ENCODE assay signal across 11 mouse cellular contexts in the genomic region with DNA sequence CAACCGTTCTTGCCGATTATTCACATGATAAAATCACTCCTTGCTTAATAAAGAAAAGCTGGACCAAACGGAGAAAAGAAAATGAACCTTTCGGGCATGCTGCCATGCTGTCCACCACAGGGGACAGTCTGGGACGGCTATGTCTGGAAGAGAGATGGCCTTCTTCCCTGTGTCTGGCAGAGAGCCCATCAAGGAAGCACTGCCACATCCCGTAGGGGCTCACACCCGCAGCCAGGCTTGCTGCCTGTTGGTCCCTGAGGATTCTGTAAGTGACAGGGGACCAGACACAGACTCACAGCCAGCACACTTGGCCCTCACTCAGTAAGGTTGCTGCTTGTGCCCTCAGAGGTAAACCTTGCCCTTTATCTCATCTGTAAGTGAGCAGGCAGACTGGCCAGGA.
DNase-seq lines count a peak whose midpoint lies in the region; ATAC-seq and TF ChIP-seq lines count a peak whose summit lies in the region.
"Had no signal": no experiment of that assay in that cellular context is flagged by ENCODE, and none has a peak within 500 bp of the region (broad histone marks: within the 10 kb centered on the region; RNA-seq: fewer than 3 reads in every experiment).

No protein-coding gene starts in this region.

- 42% methylated on average over 7 of the region's 7 CpGs for WGBS in heart, embryonic 15.5 days
- 57% methylated on average over 7 of the region's 7 CpGs for WGBS in heart, embryonic 12.5 days
- WGBS in neural tube, embryonic 14.5 days = 62% methylated on average over 7 of the region's 7 CpGs
- 65% methylated on average over 7 of the region's 7 CpGs for WGBS in stomach, postnatal 0 days
- WGBS in intestine, postnatal 0 days = 58% methylated on average over 7 of the region's 7 CpGs

- H3K4me1 ChIP-seq in heart, embryonic 15.5 days (replicated peaks) = peaks cover 38% of the 10 kb centered on the region
- peaks cover 20% of the 10 kb centered on the region for H3K4me1 ChIP-seq in heart, embryonic 12.5 days (replicated peaks)
- H3K4me1 ChIP-seq in neural tube, embryonic 14.5 days (ENCODE audit: control insufficient read depth, insufficient read depth, low read length) = no peaks in the 10 kb centered on the region
- H3K4me1 ChIP-seq in stomach, postnatal 0 days (replicated peaks; ENCODE audit: control insufficient read depth, insufficient read depth) = no peaks in the 10 kb centered on the region
- no peaks in the 10 kb centered on the region for H3K4me1 ChIP-seq in intestine, postnatal 0 days (replicated peaks; ENCODE audit: control insufficient read depth, insufficient read depth, low read length)
- H3K4me1 ChIP-seq: stomach, embryonic 15.5 days had no signal

- no peaks in the 10 kb centered on the region for H3K9me3 ChIP-seq in heart, embryonic 15.5 days (replicated peaks)
- no peaks in the 10 kb centered on the region for H3K9me3 ChIP-seq in heart, embryonic 12.5 days (replicated peaks)
- no peaks in the 10 kb centered on the region for H3K9me3 ChIP-seq in neural tube, embryonic 14.5 days (ENCODE audit: control insufficient read depth, low read length)
- H3K9me3 ChIP-seq in stomach, postnatal 0 days (ENCODE audit: control insufficient read depth, low read length) = no peaks in the 10 kb centered on the region
- no peaks in the 10 kb centered on the region for H3K9me3 ChIP-seq in intestine, postnatal 0 days (ENCODE audit: control insufficient read depth)
- H3K9me3 ChIP-seq: stomach, embryonic 15.5 days had no signal

- no peak for ATAC-seq in heart, embryonic 15.5 days (replicated peaks; ENCODE audit: insufficient number of reproducible peaks, insufficient read depth, low FRiP score, low read depth)
- ATAC-seq in heart, embryonic 12.5 days (ENCODE audit: insufficient number of reproducible peaks, low FRiP score) = no peak
- peak; percentile 21; the same call in 1 of the 2 replicates for ATAC-seq in neural tube, embryonic 14.5 days (ENCODE audit: low read depth)
- ATAC-seq in stomach, postnatal 0 days (ENCODE audit: low FRiP score, low TSS enrichment) = peak; percentile 35; the same call in 1 of the 2 replicates
- no peak for ATAC-seq in intestine, postnatal 0 days

- H3K4me2 ChIP-seq in heart, embryonic 15.5 days = no peak overlapping the region
- H3K4me2 ChIP-seq in heart, embryonic 12.5 days = no peak overlapping the region
- no peak overlapping the region for H3K4me2 ChIP-seq in neural tube, embryonic 14.5 days (ENCODE audit: low read depth, low read length)
- no peak overlapping the region for H3K4me2 ChIP-seq in stomach, postnatal 0 days (replicated peaks; ENCODE audit: low read depth)
- no peak overlapping the region for H3K4me2 ChIP-seq in intestine, postnatal 0 days (replicated peaks; ENCODE audit: low read depth)
- H3K4me2 ChIP-seq: stomach, embryonic 15.5 days had no signal

- no peak overlapping the region for H3K4me3 ChIP-seq in heart, embryonic 15.5 days
- no peak overlapping the region for H3K4me3 ChIP-seq in heart, embryonic 12.5 days
- H3K4me3 ChIP-seq in neural tube, embryonic 14.5 days (ENCODE audit: low read depth, low read length) = no peak overlapping the region
- H3K4me3 ChIP-seq in stomach, postnatal 0 days (ENCODE audit: low read depth, low read length) = no peak overlapping the region
- H3K4me3 ChIP-seq in intestine, postnatal 0 days (ENCODE audit: low read depth, low read length) = no peak overlapping the region
- H3K4me3 ChIP-seq: stomach, embryonic 15.5 days had no signal

- no peak for DNase-seq in neural tube, embryonic 10.5 days (ENCODE audit: extremely low spot score, low spot score)
- peak; percentile 69 to 80 for DNase-seq in cerebellum, postnatal 14 days
- no peak for DNase-seq in stomach, postnatal 0 days (ENCODE audit: low spot score)
- no peak for DNase-seq in ovary, postnatal 10 days (ENCODE audit: low spot score)
- DNase-seq: lung, postnatal 36 days had no signal

- 0 out of 2 replicates have a peak overlapping the region, but pooled peaks have one; percentile 18 for H3K27ac ChIP-seq in heart, embryonic 15.5 days
- no peak overlapping the region for H3K27ac ChIP-seq in heart, embryonic 12.5 days (ENCODE audit: poor library complexity, severe bottlenecking)
- H3K27ac ChIP-seq in neural tube, embryonic 14.5 days (ENCODE audit: low read depth, low read length) = no peak overlapping the region
- H3K27ac ChIP-seq in stomach, postnatal 0 days (replicated peaks) = no peak overlapping the region
- H3K27ac ChIP-seq in intestine, postnatal 0 days (ENCODE audit: low read depth, low read length) = no peak overlapping the region
- H3K27ac ChIP-seq: stomach, embryonic 15.5 days had no signal

- no peaks in the 10 kb centered on the region for H3K36me3 ChIP-seq in heart, embryonic 15.5 days
- no peaks in the 10 kb centered on the region for H3K36me3 ChIP-seq in heart, embryonic 12.5 days
- no peaks in the 10 kb centered on the region for H3K36me3 ChIP-seq in neural tube, embryonic 14.5 days (ENCODE audit: control insufficient read depth, insufficient read depth, low read length)
- no peaks in the 10 kb centered on the region for H3K36me3 ChIP-seq in stomach, postnatal 0 days (ENCODE audit: control insufficient read depth, insufficient read depth, low read length)
- no peaks in the 10 kb centered on the region for H3K36me3 ChIP-seq in intestine, postnatal 0 days (ENCODE audit: control insufficient read depth, insufficient read depth)
- H3K36me3 ChIP-seq: stomach, embryonic 15.5 days had no signal

- no peak overlapping the region for H3K9ac ChIP-seq in heart, embryonic 15.5 days
- H3K9ac ChIP-seq in heart, embryonic 12.5 days = no peak overlapping the region
- H3K9ac ChIP-seq in neural tube, embryonic 14.5 days (replicated peaks; ENCODE audit: low read depth, low read length) = no peak overlapping the region
- no peak overlapping the region for H3K9ac ChIP-seq in stomach, postnatal 0 days (ENCODE audit: low read length)
- no peak overlapping the region for H3K9ac ChIP-seq in intestine, postnatal 0 days (ENCODE audit: low read depth, low read length)
- H3K9ac ChIP-seq: stomach, embryonic 15.5 days had no signal

- no peak for TF ChIP-seq EP300 in stomach, postnatal 0 days (optimal IDR thresholded peaks at IDR 0.05)

- no peak for TF ChIP-seq CTCF in stomach, postnatal 0 days (IDR thresholded peaks at IDR 0.05; ENCODE audit: low read depth)
- TF ChIP-seq CTCF in intestine, postnatal 0 days (IDR thresholded peaks at IDR 0.05; ENCODE audit: low read depth) = no peak

- no peaks in the 10 kb centered on the region for H3K27me3 ChIP-seq in heart, embryonic 15.5 days
- no peaks in the 10 kb centered on the region for H3K27me3 ChIP-seq in heart, embryonic 12.5 days (replicated peaks)
- H3K27me3 ChIP-seq in neural tube, embryonic 14.5 days (ENCODE audit: control insufficient read depth, insufficient read depth, low read length) = no peaks in the 10 kb centered on the region
- no peaks in the 10 kb centered on the region for H3K27me3 ChIP-seq in stomach, postnatal 0 days (ENCODE audit: control insufficient read depth, insufficient read depth, low read length)
- no peaks in the 10 kb centered on the region for H3K27me3 ChIP-seq in intestine, postnatal 0 days (replicated peaks; ENCODE audit: control insufficient read depth, insufficient read depth, low read length)
- H3K27me3 ChIP-seq: CH12.LX had no signal

Comparison
In these comparisons a context has a peak if more than half of its experiments do, and no peak if none do; other contexts are left out.
1. ATAC-seq: peak in neural tube, embryonic 14.5 days (single experiment) and stomach, postnatal 0 days (single experiment); none in heart, embryonic 15.5 days (single experiment), heart, embryonic 12.5 days (single experiment) and intestine, postnatal 0 days (single experiment).
2. DNase-seq: peak in cerebellum, postnatal 14 days (2 of 2); none in neural tube, embryonic 10.5 days (single experiment), stomach, postnatal 0 days (single experiment) and ovary, postnatal 10 days (single experiment).